Mouse (Mus musculus) limb, embryonic 11.5 days (tissue): ENCODE results near the gene Kcnh7. TPM values are rescaled to one million over a fixed set of nuclear protein-coding genes. Genes with fewer than 3 reads are reported as not detected.
"Not testable (repeated sequence)": the region's sequence is repeated elsewhere in the genome, so short reads cannot be mapped to it uniquely, and the experiment has no call there.

ENCODE experiments used
- ATAC-seq: fragments of 200-750 bp; cut with Nextera tagmentation; 2 replicates; pipeline ENCODE4 v1.8.0; 2017; ENCODE audit warnings: low read depth; ENCODE audit not compliant: insufficient number of reproducible peaks, low FRiP score, low TSS enrichment
- DNase-seq: peaks from one replicate; pipeline ENCODE4 v3.0.0-alpha.2; 2015; ENCODE audit warnings: low spot score
- H3K27ac ChIP-seq: fragments of 300-500 bp; sonication (generic); replicated peaks from 2 replicates; pipeline ENCODE4 v1.5.1; 2014; ENCODE audit warnings: low read depth, mild to moderate bottlenecking, low read length
- H3K27me3 ChIP-seq: fragments of 300-500 bp; sonication (generic); 2 replicates; pipeline ENCODE4 v1.6.1; 2014; ENCODE audit warnings: mild to moderate bottlenecking, low read length, mixed read lengths; ENCODE audit not compliant: control insufficient read depth, insufficient read depth
- H3K36me3 ChIP-seq: fragments of 300-500 bp; sonication (generic); 2 replicates; pipeline ENCODE4 v1.6.1; 2014; ENCODE audit warnings: mild to moderate bottlenecking, low read length, moderate library complexity, mixed read lengths; ENCODE audit not compliant: control insufficient read depth, insufficient read depth
- H3K4me1 ChIP-seq: fragments of 300-500 bp; sonication (generic); 2 replicates; pipeline ENCODE4 v1.6.1; 2014; ENCODE audit warnings: low read length, mixed read lengths; ENCODE audit not compliant: control insufficient read depth, insufficient read depth
- H3K4me2 ChIP-seq: fragments of 300-500 bp; sonication (generic); 2 replicates; pipeline ENCODE4 v1.6.1; 2014; ENCODE audit warnings: low read depth, mild to moderate bottlenecking, moderate library complexity; ENCODE audit not compliant: severe bottlenecking
- H3K4me3 ChIP-seq: fragments of 300-500 bp; sonication (generic); 2 replicates; pipeline ENCODE4 v1.5.1; 2014; ENCODE audit warnings: low read depth, low read length
- H3K9ac ChIP-seq: fragments of 300-500 bp; sonication (generic); 2 replicates; pipeline ENCODE4 v1.6.1; 2014; ENCODE audit warnings: mild to moderate bottlenecking, low read length
- H3K9me3 ChIP-seq: fragments of 300-500 bp; sonication (generic); 2 replicates; pipeline ENCODE4 v1.6.1; 2016; ENCODE audit warnings: low read length; ENCODE audit not compliant: control insufficient read depth
- WGBS: fragments of 180-500 bp; shearing (Covaris S2); extraction: QIAGEN DNeasy Blood & Tissue Kit; methylation state at CpG from one replicate; pipeline ENCODE4 v1.1.7; 2014; 5-methylcytosine and 5-hydroxymethylcytosine counted together
- polyA plus RNA-seq: library from polyadenylated mRNA; unstranded; fragments of >200 nt; fragmentation: Nextera tagmentation; extraction: Ambion mirVana; gene quantifications from 2 replicates; pipeline ENCODE4 v1.2.1, GENCODE M21; 2014

The Kcnh7 gene
- polyA plus RNA-seq, 1 experiment from 2014 or later = 0.15 TPM

GRCm38 (mm10) chr2:62725946-62726345 is 458.1 kb downstream of the Kcnh7 start:
- no peak overlapping the region for H3K27ac ChIP-seq
- no peak for DNase-seq
- H3K4me1 ChIP-seq = no peaks in the 10 kb centered on the region
- H3K36me3 ChIP-seq = no peaks in the 10 kb centered on the region
- no peaks in the 10 kb centered on the region for H3K27me3 ChIP-seq
- H3K4me2 ChIP-seq = no peak overlapping the region
- no peak overlapping the region for H3K9ac ChIP-seq
- WGBS = 67% methylated on average over 1 of the region's 1 CpGs
- no peak for ATAC-seq
- H3K4me3 ChIP-seq = no peak overlapping the region
- H3K9me3 ChIP-seq = no peaks in the 10 kb centered on the region

- H3K27me3 ChIP-seq = no peaks in the 10 kb centered on the region
- H3K9ac ChIP-seq = no peak overlapping the region
- H3K9me3 ChIP-seq = no peaks in the 10 kb centered on the region
- H3K4me3 ChIP-seq = no peak overlapping the region
- H3K27ac ChIP-seq = no peak overlapping the region
- ATAC-seq (no peak), DNase-seq (no peak)
- H3K4me1 ChIP-seq = no peaks in the 10 kb centered on the region
- no peak overlapping the region for H3K4me2 ChIP-seq
- no peaks in the 10 kb centered on the region for H3K36me3 ChIP-seq
- 67% methylated on average over 1 of the region's 1 CpGs for WGBS
Measured at GRCm38 (mm10) chr2:62718411-62718810, 465.7 kb downstream of the Kcnh7 start.

GRCm38 (mm10) chr2:62717270-62717669 is 466.8 kb downstream of the Kcnh7 start:
- H3K4me1 ChIP-seq = no peaks in the 10 kb centered on the region
- no peak overlapping the region for H3K4me2 ChIP-seq
- ATAC-seq (no peak), DNase-seq (no peak)
- no peaks in the 10 kb centered on the region for H3K27me3 ChIP-seq
- H3K4me3 ChIP-seq = no peak overlapping the region
- no peaks in the 10 kb centered on the region for H3K9me3 ChIP-seq
- no peak overlapping the region for H3K9ac ChIP-seq
- 86% methylated on average over 6 of the region's 6 CpGs for whole genome bisulfite sequencing
- H3K27ac ChIP-seq = no peak overlapping the region
- no peaks in the 10 kb centered on the region for H3K36me3 ChIP-seq

GRCm38 (mm10) chr2:62715260-62715659 is 468.8 kb downstream of the Kcnh7 start:
- Histone ChIP-seq H3K27me3 (no peaks in the 10 kb centered on the region), H3K4me1 (no peaks in the 10 kb centered on the region), H3K4me3 (no peak overlapping the region), H3K9ac (no peak overlapping the region), H3K27ac (no peak overlapping the region), H3K4me2 (no peak overlapping the region), H3K36me3 (no peaks in the 10 kb centered on the region), H3K9me3 (no peaks in the 10 kb centered on the region)
- no peak for ATAC-seq
- WGBS = 93% methylated on average over 4 of the region's 4 CpGs
- no peak for DNase-seq

- DNase-seq, H3K4me2 ChIP-seq, ATAC-seq, H3K27me3 ChIP-seq, H3K27ac ChIP-seq, H3K36me3 ChIP-seq, H3K4me1 ChIP-seq, H3K9ac ChIP-seq, H3K9me3 ChIP-seq, H3K4me3 ChIP-seq: not testable (repeated sequence)
- 92% methylated on average over 4 of the region's 4 CpGs for WGBS
Measured at GRCm38 (mm10) chr2:62714362-62714761, 469.7 kb downstream of the Kcnh7 start.

- 84% methylated on average over 1 of the region's 1 CpGs for whole genome bisulfite sequencing
- DNase-seq (no peak), ATAC-seq (no peak)
Measured at GRCm38 (mm10) chr2:62709633-62710032, 474.5 kb downstream of the Kcnh7 start.

GRCm38 (mm10) chr2:62706313-62706712 is 477.8 kb downstream of the Kcnh7 start:
- H3K27ac ChIP-seq = no peak overlapping the region
- H3K4me2 ChIP-seq = no peak overlapping the region
- no peaks in the 10 kb centered on the region for H3K4me1 ChIP-seq
- H3K27me3 ChIP-seq = no peaks in the 10 kb centered on the region
- H3K4me3 ChIP-seq = no peak overlapping the region
- ATAC-seq = no peak
- DNase-seq = no peak
- WGBS = 94% methylated on average over 3 of the region's 3 CpGs
- no peaks in the 10 kb centered on the region for H3K9me3 ChIP-seq
- H3K36me3 ChIP-seq = no peaks in the 10 kb centered on the region
- no peak overlapping the region for H3K9ac ChIP-seq

More at GRCm38 (mm10) chr2:62709633-62710032, 474.5 kb downstream of the Kcnh7 start:
- Histone ChIP-seq H3K4me3 (no peak overlapping the region), H3K4me1 (no peaks in the 10 kb centered on the region), H3K27me3 (no peaks in the 10 kb centered on the region), H3K27ac (no peak overlapping the region), H3K4me2 (no peak overlapping the region), H3K9ac (no peak overlapping the region), H3K36me3 (no peaks in the 10 kb centered on the region), H3K9me3 (no peaks in the 10 kb centered on the region)

- Histone ChIP-seq H3K4me3 (no peak overlapping the region), H3K4me1 (no peaks in the 10 kb centered on the region), H3K9me3 (no peaks in the 10 kb centered on the region), H3K27ac (no peak overlapping the region), H3K27me3 (no peaks in the 10 kb centered on the region), H3K4me2 (no peak overlapping the region), H3K36me3 (no peaks in the 10 kb centered on the region), H3K9ac (no peak overlapping the region)
- ATAC-seq (no peak), DNase-seq (no peak)
- WGBS = 87% methylated on average over 6 of the region's 6 CpGs
Measured at GRCm38 (mm10) chr2:62685934-62686333, 498.2 kb downstream of the Kcnh7 start.

GRCm38 (mm10) chr2:62684989-62685595 is 499.0 kb downstream of the Kcnh7 start:
- no peaks in the 10 kb centered on the region for H3K27me3 ChIP-seq
- no peaks in the 10 kb centered on the region for H3K4me1 ChIP-seq
- no peaks in the 10 kb centered on the region for H3K36me3 ChIP-seq
- H3K9me3 ChIP-seq = no peaks in the 10 kb centered on the region
- DNase-seq (no peak), ATAC-seq (no peak)
- H3K4me2 ChIP-seq = no peak overlapping the region
- 63% methylated on average over 3 of the region's 3 CpGs for WGBS
- no peak overlapping the region for H3K27ac ChIP-seq
- no peak overlapping the region for H3K9ac ChIP-seq
- H3K4me3 ChIP-seq = no peak overlapping the region
